Mouse (Mus musculus) forebrain, embryonic 11.5 days (tissue): ENCODE results near the gene Nxf1. TPM values are rescaled to one million over a fixed set of nuclear protein-coding genes. Genes with fewer than 3 reads are reported as not detected.

Source experiments
- ATAC-seq: fragments of 200-750 bp; cut with Nextera tagmentation; replicated peaks from 2 replicates; pipeline ENCODE4 v1.8.0; 2017; ENCODE audit warnings: moderate TSS enrichment; ENCODE audit not compliant: low FRiP score
- DNase-seq: peaks from one replicate; pipeline ENCODE4 v3.0.0-alpha.2; 2017; ENCODE audit warnings: low spot score
- H3K27ac ChIP-seq: fragments of 300-500 bp; sonication (generic); 2 replicates; pipeline ENCODE4 v1.5.1; 2014; ENCODE audit warnings: low read depth, low read length
- H3K27me3 ChIP-seq: fragments of 300-500 bp; sonication (generic); 2 replicates; pipeline ENCODE4 v1.6.1; 2014; ENCODE audit warnings: mild to moderate bottlenecking, low read length, mixed read lengths; ENCODE audit not compliant: control insufficient read depth, insufficient read depth
- H3K36me3 ChIP-seq: fragments of 300-500 bp; sonication (generic); 2 replicates; pipeline ENCODE4 v1.6.1; 2014; ENCODE audit warnings: mild to moderate bottlenecking, low read length, moderate library complexity, mixed read lengths; ENCODE audit not compliant: control insufficient read depth, insufficient read depth
- H3K4me1 ChIP-seq: fragments of 300-500 bp; sonication (generic); replicated peaks from 2 replicates; pipeline ENCODE4 v1.6.1; 2014; ENCODE audit warnings: low read length, mixed read lengths; ENCODE audit not compliant: control insufficient read depth, insufficient read depth
- H3K4me2 ChIP-seq: fragments of 300-500 bp; sonication (generic); 2 replicates; pipeline ENCODE4 v1.6.1; 2014; ENCODE audit warnings: low read depth, mild to moderate bottlenecking, low read length, moderate library complexity, mixed read lengths; ENCODE audit not compliant: severe bottlenecking
- H3K4me3 ChIP-seq: fragments of 300-500 bp; sonication (generic); 2 replicates; pipeline ENCODE4 v1.5.1; 2014; ENCODE audit warnings: low read depth, low read length
- H3K9ac ChIP-seq: fragments of 300-500 bp; sonication (generic); 2 replicates; pipeline ENCODE4 v1.6.1; 2014; ENCODE audit warnings: low read length
- H3K9me3 ChIP-seq: fragments of 300-500 bp; sonication (generic); 2 replicates; pipeline ENCODE4 v1.6.1; 2016; ENCODE audit warnings: low read length, mixed read lengths; ENCODE audit not compliant: control insufficient read depth
- WGBS: fragments of 180-500 bp; shearing (Covaris S2); extraction: QIAGEN DNeasy Blood & Tissue Kit; methylation state at CpG from one replicate; pipeline ENCODE4 v1.1.7; 2014; 5-methylcytosine and 5-hydroxymethylcytosine counted together
- polyA plus RNA-seq: library from polyadenylated mRNA; unstranded; fragments of >200 nt; fragmentation: Nextera tagmentation; extraction: Ambion mirVana; gene quantifications from 2 replicates; pipeline ENCODE4 v1.2.1, GENCODE M21; 2014

Nxf1 gene
- polyA plus RNA-seq, 1 experiment from 2014 or later, result 247 TPM

- peaks cover 26% of the 10 kb centered on the region for H3K36me3 ChIP-seq
- H3K9me3 ChIP-seq, result no peaks in the 10 kb centered on the region
- peak within 1 kb of the TSS; percentile 67 for H3K4me3 ChIP-seq
- H3K27me3 ChIP-seq, result no peaks in the 10 kb centered on the region
- ATAC-seq (peak; percentile 47; the same call in 1 of the 2 replicates), DNase-seq (peak; percentile 87)
- H3K4me2 ChIP-seq, result peak within 1 kb of the TSS; percentile 80
- peaks cover 6% of the 10 kb centered on the region; the same call in 1 of the 2 replicates for H3K4me1 ChIP-seq
- peak within 1 kb of the TSS; percentile 91 for H3K9ac ChIP-seq
- WGBS, result 20% methylated on average over 29 of the region's 29 CpGs
- H3K27ac ChIP-seq, result peak within 1 kb of the TSS; percentile 58
Observed at GRCm38 (mm10) chr19:8770567-8771270, 13.8 kb downstream of the Nxf1 start, which contains the start of gene Tmem223. Tmem223 (plus strand) TSS chr19:8770996.

GRCm38 (mm10) chr19:8772996-8773395 lies 16.1 kb downstream of the Nxf1 start:
- Histone ChIP-seq H3K27me3 (no peaks in the 10 kb centered on the region), H3K4me2 (peak overlapping the region; percentile 96; the same call in 1 of the 2 replicates), H3K9me3 (no peaks in the 10 kb centered on the region), H3K4me3 (no peak overlapping the region; the same call in 1 of the 2 replicates), H3K27ac (no peak overlapping the region), H3K9ac (no peak overlapping the region; the same call in 1 of the 2 replicates), H3K4me1 (peaks cover 6% of the 10 kb centered on the region; the same call in 1 of the 2 replicates), H3K36me3 (peaks cover 10% of the 10 kb centered on the region)
- 84% methylated on average over 5 of the region's 5 CpGs for WGBS
- ATAC-seq, result no peak
- DNase-seq, result no peak

DNA sequence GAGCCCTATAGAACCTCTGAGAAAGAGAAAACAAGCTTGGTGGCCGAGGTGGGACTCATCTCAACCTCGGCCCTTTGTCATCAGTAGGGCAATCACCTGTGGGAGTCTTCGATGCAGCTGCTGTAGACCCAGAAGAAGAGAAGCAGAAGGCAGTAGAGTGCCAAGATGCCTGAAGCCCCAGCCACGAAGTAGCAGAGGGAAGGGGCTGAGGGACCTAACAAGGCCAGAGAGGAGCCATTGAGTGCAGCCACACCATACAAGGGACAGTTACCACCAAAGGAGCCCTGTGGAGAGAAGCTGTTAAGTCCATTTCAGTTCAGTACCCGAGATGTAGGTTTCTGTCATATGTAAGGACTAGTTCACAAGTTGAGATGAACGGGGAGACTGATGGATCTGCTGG lies 16.5 kb downstream of the Nxf1 start:
- Histone ChIP-seq H3K4me1 (peaks cover 6% of the 10 kb centered on the region; the same call in 1 of the 2 replicates), H3K9me3 (no peaks in the 10 kb centered on the region), H3K9ac (peak overlapping the region; percentile 82; the same call in 1 of the 2 replicates), H3K36me3 (peaks cover 7% of the 10 kb centered on the region), H3K27ac (no peak overlapping the region), H3K4me3 (peak overlapping the region; percentile 68), H3K4me2 (peak overlapping the region; percentile 96), H3K27me3 (no peaks in the 10 kb centered on the region)
- 66% methylated on average over 6 of the region's 6 CpGs for WGBS
- no peak for DNase-seq
- ATAC-seq, result no peak

DNA sequence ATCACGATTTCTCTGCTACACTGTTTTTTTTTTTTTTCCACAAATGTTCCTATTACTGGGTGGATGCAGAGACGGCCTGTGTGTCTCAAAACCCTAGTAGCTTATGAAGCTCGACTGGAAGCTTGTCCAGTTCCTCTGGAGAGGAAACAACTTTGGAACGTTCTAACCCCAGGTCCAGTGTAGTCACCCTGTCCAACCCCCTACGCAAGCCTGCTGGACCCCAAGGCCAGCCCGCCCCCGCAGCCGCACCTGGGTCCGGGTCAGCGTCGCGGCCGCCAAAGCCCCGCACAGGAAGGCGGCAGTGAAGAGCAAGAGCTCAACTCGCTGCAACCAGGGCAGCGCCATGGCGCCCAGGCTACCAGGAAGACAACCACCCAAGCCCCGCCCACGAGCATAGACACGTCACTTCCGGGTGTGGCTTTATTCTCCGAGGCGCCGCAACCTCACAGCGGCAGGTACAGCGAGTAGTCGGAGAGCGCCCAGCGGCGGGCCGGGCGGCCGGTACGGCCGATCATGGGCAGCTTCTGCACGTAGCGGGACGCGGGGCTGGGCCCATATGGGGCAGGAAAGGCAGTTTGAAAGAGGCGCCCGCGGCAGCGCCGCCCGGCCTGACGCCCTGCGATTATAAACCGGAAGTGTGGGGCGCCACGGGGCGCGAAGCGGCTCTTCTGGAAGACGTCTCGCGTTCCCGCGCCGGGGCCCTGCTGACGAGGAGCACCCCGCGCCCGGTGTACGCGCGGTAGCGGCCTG lies 17.4 kb downstream of the Nxf1 start, which contains the start of gene Tmem179b:
TSS of gene Tmem179b (minus strand) at position 382 of the 750 bp plus-strand sequence.
- under 1% methylated on average over 64 of the region's 68 CpGs for WGBS
- Histone ChIP-seq H3K9me3 (no peaks in the 10 kb centered on the region), H3K27ac (peak within 1 kb of the TSS; percentile 93), H3K4me1 (peaks cover 6% of the 10 kb centered on the region; the same call in 1 of the 2 replicates), H3K9ac (peak within 1 kb of the TSS; percentile 82), H3K4me2 (peak within 1 kb of the TSS; percentile 96), H3K4me3 (peak within 1 kb of the TSS; percentile 68), H3K27me3 (no peaks in the 10 kb centered on the region), H3K36me3 (peaks cover 6% of the 10 kb centered on the region)
- peak; percentile 93 for ATAC-seq
- peak; percentile 97 for DNase-seq

- Histone ChIP-seq H3K4me3 (peak overlapping the region; percentile 68), H3K9me3 (no peaks in the 10 kb centered on the region), H3K4me1 (peaks cover 6% of the 10 kb centered on the region; the same call in 1 of the 2 replicates), H3K4me2 (peak overlapping the region; percentile 96), H3K27me3 (no peaks in the 10 kb centered on the region), H3K36me3 (peaks cover 3% of the 10 kb centered on the region), H3K9ac (peak overlapping the region; percentile 82), H3K27ac (peak overlapping the region; percentile 93)
- 6% methylated on average over 20 of the region's 20 CpGs for WGBS
- peak; percentile 57 for DNase-seq
- ATAC-seq, result no peak
Observed at GRCm38 (mm10) chr19:8774951-8775421, 18.1 kb downstream of the Nxf1 start.

DNA sequence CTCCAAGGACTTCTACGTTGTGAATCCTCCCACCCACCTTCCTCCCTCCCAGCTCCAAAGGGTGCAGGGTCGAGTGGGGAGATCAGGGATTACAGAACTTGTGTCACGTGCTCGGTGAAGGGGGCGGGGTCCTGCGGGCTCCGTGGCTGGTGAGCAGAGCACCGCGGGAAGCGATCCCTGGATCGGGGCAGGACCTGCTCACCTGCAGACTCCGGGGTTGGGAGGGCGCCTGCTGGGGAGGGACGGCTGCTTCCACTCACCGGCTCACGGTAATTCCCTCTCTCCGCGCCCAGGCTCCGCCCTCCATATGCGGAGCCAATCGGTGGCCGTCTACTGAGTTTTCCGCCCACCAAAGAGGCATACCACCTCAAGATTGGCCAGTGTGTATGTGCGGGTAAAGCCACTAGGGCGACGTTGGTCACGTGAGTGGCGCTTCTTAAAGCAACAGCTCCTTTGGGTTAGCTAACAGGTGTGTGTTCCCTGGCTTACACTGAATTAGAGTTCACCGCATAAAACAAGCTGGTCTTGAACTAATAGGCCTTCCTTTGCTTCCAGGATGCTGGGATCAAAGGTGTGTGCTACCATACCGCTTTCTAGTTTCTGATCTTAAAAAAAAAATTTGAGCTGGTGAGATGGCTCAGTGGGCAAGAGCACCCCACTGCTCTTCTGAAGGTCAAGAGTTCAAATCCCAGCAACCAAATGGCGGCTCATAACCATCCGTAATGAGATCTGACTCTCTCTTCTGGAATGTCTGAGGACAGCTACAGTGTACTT lies 29.3 kb downstream of the Nxf1 start, which contains the start of gene Taf6l:
TSS of gene Taf6l (minus strand) at position 410 of the 774 bp plus-strand sequence.
- H3K27ac ChIP-seq, result peak within 1 kb of the TSS; percentile 50; the same call in 1 of the 2 replicates
- H3K36me3 ChIP-seq, result peaks cover 5% of the 10 kb centered on the region; the same call in 1 of the 2 replicates
- peak within 1 kb of the TSS; percentile 72 for H3K4me2 ChIP-seq
- ATAC-seq (peak; percentile 100), DNase-seq (peak; percentile 92)
- H3K4me1 ChIP-seq, result no peaks in the 10 kb centered on the region
- no peaks in the 10 kb centered on the region for H3K27me3 ChIP-seq
- peak within 1 kb of the TSS; percentile 79 for H3K4me3 ChIP-seq
- WGBS, result under 1% methylated on average over 32 of the region's 32 CpGs
- no peaks in the 10 kb centered on the region for H3K9me3 ChIP-seq
- peak within 1 kb of the TSS; percentile 68 for H3K9ac ChIP-seq

GRCm38 (mm10) chr19:8788521-8788920 lies 31.6 kb downstream of the Nxf1 start:
- Histone ChIP-seq H3K27ac (no peak overlapping the region), H3K9ac (no peak overlapping the region)
- WGBS, result 18% methylated on average over 3 of the region's 3 CpGs

GRCm38 (mm10) chr19:8789171-8789570 lies 32.3 kb downstream of the Nxf1 start:
- H3K9ac ChIP-seq, result no peak overlapping the region
- no peak for DNase-seq
- H3K36me3 ChIP-seq, result peaks cover 13% of the 10 kb centered on the region; the same call in 1 of the 2 replicates
- H3K4me1 ChIP-seq, result no peaks in the 10 kb centered on the region
- H3K4me3 ChIP-seq, result no peak overlapping the region
- ATAC-seq, result no peak
- no peaks in the 10 kb centered on the region for H3K27me3 ChIP-seq
- no peak overlapping the region for H3K27ac ChIP-seq
- H3K4me2 ChIP-seq, result no peak overlapping the region
- WGBS, result 65% methylated on average over 1 of the region's 1 CpGs
- H3K9me3 ChIP-seq, result no peaks in the 10 kb centered on the region

More at GRCm38 (mm10) chr19:8788521-8788920, 31.6 kb downstream of the Nxf1 start:
- Histone ChIP-seq H3K4me2 (no peak overlapping the region), H3K4me1 (no peaks in the 10 kb centered on the region), H3K36me3 (peaks cover 8% of the 10 kb centered on the region; the same call in 1 of the 2 replicates), H3K4me3 (no peak overlapping the region), H3K27me3 (no peaks in the 10 kb centered on the region), H3K9me3 (no peaks in the 10 kb centered on the region)
- ATAC-seq (no peak), DNase-seq (no peak)
